Mouse (Mus musculus) cortical plate, adult 2 months (tissue): ENCODE measurements around the gene Hoxa7.

Experiments used
- CTCF ChIP-seq: fragments of 200-500 bp; IDR thresholded peaks from 2 replicates; pipeline ENCODE4 v1.5.1; 2011; ENCODE audit warnings: mild to moderate bottlenecking, control low read depth, low read length; ENCODE audit not compliant: insufficient read depth; ENCODE audit errors: extremely low read depth
- POLR2A ChIP-seq: fragments of 200-500 bp; IDR thresholded peaks from 2 replicates; pipeline ENCODE4 v1.6.1; 2011; ENCODE audit warnings: mild to moderate bottlenecking, low read length, control low read depth; ENCODE audit not compliant: insufficient read depth; ENCODE audit errors: extremely low read depth

GRCm38 (mm10) chr6:52234428-52235140, 12.9 kb upstream of the Hoxa7 start:
- TF ChIP-seq CTCF (no peak), POLR2A (no peak)
